Mouse (Mus musculus): Measurements from ENCODE around the gene Map4k2.

- TF ChIP-seq CTCF (IDR thresholded peaks at IDR 0.05; ENCODE audit: low read depth) (no peak), EP300 (optimal IDR thresholded peaks at IDR 0.05) (no peak)
Measured at GRCm38 (mm10) chr19:6297641-6298040, 43.3 kb upstream of the Map4k2 start.

Measured in stomach, postnatal 0 days (tissue).